Mouse (Mus musculus) small intestine, adult 2 months (tissue): ENCODE measurements around the gene Wnt10b.

Experiments used
- CTCF ChIP-seq: fragments of 200-500 bp; IDR thresholded peaks from 2 replicates; pipeline ENCODE4 v1.5.1; 2012; ENCODE audit warnings: low read depth, mild to moderate bottlenecking, control low read depth, inconsistent platforms, low read length, moderate library complexity, mixed read lengths; ENCODE audit not compliant: insufficient replicate concordance, insufficient read length; ENCODE audit errors: extremely low read depth
- POLR2A ChIP-seq: fragments of 200-500 bp; IDR thresholded peaks from 2 replicates; pipeline ENCODE4 v1.6.1; 2012; ENCODE audit warnings: low read depth, mild to moderate bottlenecking, control low read depth, inconsistent platforms, low read length, moderate library complexity

DNA sequence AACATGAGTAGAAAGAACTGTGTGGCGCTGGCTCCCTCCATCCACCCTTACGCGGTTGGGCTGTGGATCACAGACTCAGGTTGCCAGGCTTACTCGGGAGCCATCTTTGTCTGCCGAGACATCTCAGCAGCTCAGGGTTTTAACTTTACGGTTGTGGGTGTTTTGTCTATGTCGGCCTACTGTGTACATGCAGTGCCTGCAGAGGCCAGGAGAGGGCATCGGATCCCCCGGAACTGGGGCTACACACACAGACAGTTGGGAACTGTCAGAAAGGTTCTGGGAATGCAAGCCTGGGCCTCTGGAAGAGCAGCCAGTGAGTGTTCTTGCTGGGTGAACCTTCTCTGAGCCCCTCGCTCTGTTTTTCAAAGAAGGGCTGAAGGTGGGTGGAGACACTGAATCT is 43.5 kb upstream of the Wnt10b start:
- peak; percentile 60; the same call in 1 of the 2 replicates for TF ChIP-seq CTCF
- no peak for TF ChIP-seq POLR2A
